Mouse (Mus musculus) Patski (cell line): ENCODE data around the gene Ccl17. TPM values are rescaled to one million over a fixed set of nuclear protein-coding genes. Genes with fewer than 3 reads are reported as not detected.
A peak's percentile ranks its signal among the peaks of the same experiment; 100 is the strongest.
"Not testable (repeated sequence)": the region's sequence is repeated elsewhere in the genome, so short reads cannot be mapped to it uniquely, and the experiment has no call there.

ENCODE experiments used
- ATAC-seq: fragments of 100-300 bp; one replicate; pipeline ENCODE4 v1.8.0; 2021
- CTCF ChIA-PET: fragments of 350-600 bp; sonication (Branson Sonifier 250); formaldehyde crosslinking; loops from one replicate; lab custom pipeline; 2022; ENCODE audit warnings: inconsistent platforms; lab: Charles Lee
- POLR2A ChIA-PET: fragments of 350-600 bp; sonication (Branson Sonifier 250); formaldehyde crosslinking; loops from one replicate; lab custom pipeline; 2022; ENCODE audit warnings: antibody characterized with exemption, inconsistent platforms; lab: Charles Lee
- DNase-seq: peaks from one replicate; pipeline ENCODE4 v3.0.0-alpha.2; 2011; ENCODE audit warnings: low read depth, low spot score
- H3K27me3 ChIP-seq: fragments of 371-371 bp; one replicate; pipeline ENCODE4 v1.5.1; 2021
- CTCF ChIP-seq: fragments of 100-300 bp; IDR thresholded peaks from one replicate; pipeline ENCODE4 v1.5.1; 2021
- in situ Hi-C: fragments of 300-500 bp; cut with MboI; formaldehyde crosslinking; loops from 3 replicates; pipeline ENCODE4 v1.11.1; 2018; ENCODE audit warnings: low pct_unique_long_range_greater_than_20kb, mixed read lengths
- polyA plus RNA-seq: library from polyadenylated mRNA; unstranded; gene quantifications from one replicate; pipeline ENCODE4 v1.2.3, GENCODE M21; 2021

The Ccl17 gene
- polyA plus RNA-seq, 1 experiment from 2014 or later: 14.5 TPM

DNA sequence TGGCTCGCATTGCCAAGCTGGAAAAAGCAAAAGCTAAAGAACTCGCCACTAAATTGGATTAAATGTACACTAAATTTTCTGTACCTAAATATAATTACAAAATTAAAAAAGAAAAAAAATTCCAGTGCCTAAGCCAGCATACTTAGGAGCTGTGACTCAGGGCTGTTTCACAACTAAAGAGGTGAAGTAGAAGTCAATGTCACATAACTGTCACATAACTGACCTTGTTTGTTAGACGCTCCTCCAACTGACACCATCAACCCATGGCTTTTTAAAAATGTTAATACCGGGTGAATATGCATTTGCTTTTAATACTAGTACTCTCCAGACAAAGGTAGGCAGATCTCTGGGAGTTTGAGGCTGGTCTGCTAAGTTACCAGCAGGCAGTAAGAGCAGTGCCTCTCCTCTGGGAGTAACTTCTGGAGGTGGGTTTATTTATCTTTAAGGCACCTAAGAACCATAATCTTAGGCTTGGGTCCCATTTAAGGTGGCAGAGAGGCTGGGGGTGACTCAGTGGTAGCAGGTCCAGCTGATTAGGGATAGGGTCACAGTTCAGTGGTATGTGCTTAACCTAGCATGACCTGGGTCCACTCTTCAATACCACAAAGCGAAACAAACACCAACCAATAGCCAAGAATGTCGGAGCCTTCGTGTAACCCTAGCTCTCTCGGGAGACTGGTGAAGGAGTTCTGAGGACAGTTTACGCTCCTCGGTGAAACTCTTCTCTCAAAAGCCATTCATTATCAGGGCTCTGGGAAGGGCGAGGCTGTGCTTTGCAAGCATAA is 26.4 kb downstream of the Ccl17 start:
- POLR2A ChIA-PET: interaction anchor here (1.2 kb wide), 1 partner anchor 17 kb away, joined by 3 read pairs; no protein-coding TSS in a partner anchor
- in situ Hi-C loops: no loop called here
- CTCF ChIA-PET: interaction anchor here (0.7 to 4.7 kb wide), 3 partner anchors 12 to 134 kb away, joined by 4 to 20 read pairs (median 4); no protein-coding TSS in a partner anchor
- no peaks in the 10 kb centered on the region for H3K27me3 ChIP-seq
- TF ChIP-seq CTCF: no peak
- DNase-seq (no peak), ATAC-seq (no peak)

DNA sequence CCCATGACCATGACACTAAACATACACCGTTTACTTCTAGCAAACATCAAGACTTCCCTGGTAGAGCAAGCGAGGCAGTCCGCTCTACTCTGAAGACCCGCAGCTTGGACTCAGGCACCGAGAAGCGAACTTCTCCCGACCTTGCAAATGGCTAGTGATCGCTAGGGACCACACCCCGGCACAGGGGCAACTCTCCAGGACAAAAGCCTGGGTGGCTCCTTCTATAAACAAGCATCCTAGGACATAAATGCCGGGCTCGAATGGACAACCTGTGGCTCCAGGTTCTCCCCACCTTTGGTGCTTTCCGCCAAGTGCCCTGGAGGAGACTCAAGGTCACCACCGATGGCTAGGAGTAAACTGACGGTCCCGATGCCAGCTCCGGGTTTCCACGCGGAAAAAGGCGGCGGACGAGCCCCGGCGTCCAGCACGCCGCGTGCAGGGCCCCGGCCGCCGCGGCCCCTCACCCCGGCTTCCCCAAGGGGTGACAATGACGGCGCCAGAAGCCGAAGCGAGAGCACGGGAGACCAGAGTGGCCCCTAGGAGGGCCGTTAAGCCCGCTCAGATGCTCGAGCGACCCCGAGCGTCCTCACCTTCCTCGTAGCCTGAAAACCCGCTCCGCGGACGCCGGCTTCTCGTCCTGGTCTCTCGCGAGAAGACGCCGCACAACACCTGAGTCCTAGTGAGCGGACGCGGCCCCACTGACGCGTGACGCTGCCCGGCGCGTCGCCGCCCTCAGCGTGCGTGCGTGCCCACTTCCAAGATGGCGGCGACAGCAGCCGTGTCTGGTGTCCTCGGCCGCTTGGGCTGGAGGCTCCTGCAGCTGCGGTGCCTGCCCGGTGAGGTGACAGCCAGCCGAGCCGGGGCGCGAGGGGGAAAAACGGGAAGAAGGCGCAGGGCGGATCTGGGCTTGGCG is 27.7 kb downstream of the Ccl17 start, which contains the start of the genes Coq9 and Ciapin1:
Coq9 (plus strand) TSS at position 660 of the 913 bp plus-strand sequence.
Ciapin1 (minus strand) TSS at position 697 of the 913 bp plus-strand sequence.
- ChIA-PET CTCF (interaction anchor here (0.5 to 1.3 kb wide), 4 partner anchors 10 to 135 kb away, joined by 3 to 4 read pairs (median 4); no protein-coding TSS in a partner anchor), POLR2A (interaction anchor here (0.6 to 1.2 kb wide), 2 partner anchors 18 to 28 kb away, joined by 3 read pairs; no protein-coding TSS in a partner anchor)
- peak; percentile 88 for ATAC-seq
- peak; percentile 50 for DNase-seq
- TF ChIP-seq CTCF: no peak
- H3K27me3 ChIP-seq: no peaks in the 10 kb centered on the region
- in situ Hi-C loops: no loop called here

GRCm38 (mm10) chr8:94838600-94838999 is 28.3 kb downstream of the Ccl17 start:
- DNase-seq: no peak
- peak; percentile 38 for ATAC-seq
- POLR2A ChIA-PET: interaction anchor here (0.6 kb wide), 1 partner anchor 27 kb away, joined by 3 read pairs; no protein-coding TSS in a partner anchor
- CTCF ChIA-PET: interaction anchor here (0.7 to 1.3 kb wide), 2 partner anchors 14 to 78 kb away, joined by 3 to 4 read pairs; no protein-coding TSS in a partner anchor
- no peaks in the 10 kb centered on the region for H3K27me3 ChIP-seq
- TF ChIP-seq CTCF: no peak
- in situ Hi-C loops: no loop called here

DNA sequence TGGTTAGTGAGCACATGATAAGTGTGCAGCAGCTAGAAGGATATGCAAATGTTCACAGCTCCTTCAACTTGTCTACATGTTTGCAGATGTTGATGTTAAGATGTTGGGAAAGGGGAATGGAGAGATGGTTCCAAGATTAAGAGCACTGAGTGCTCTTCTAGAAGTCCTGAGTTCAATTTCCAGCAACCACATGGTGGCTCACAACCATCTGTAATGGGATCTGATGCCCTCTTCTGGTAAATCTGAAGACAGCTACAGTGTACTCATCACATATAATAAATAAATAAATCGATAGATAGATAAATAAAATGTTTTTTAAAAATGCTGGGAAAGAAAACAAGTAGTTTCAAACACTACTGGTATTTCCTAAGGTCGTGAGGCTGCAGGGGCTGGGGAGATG is 30.9 kb downstream of the Ccl17 start:
- H3K27me3 ChIP-seq: no peaks in the 10 kb centered on the region
- no peak for TF ChIP-seq CTCF
- in situ Hi-C loops: no loop called here
- POLR2A ChIA-PET: interaction anchor here (0.7 kb wide), 1 partner anchor 12 kb away, joined by 4 read pairs; no protein-coding TSS in a partner anchor
- ATAC-seq (no peak), DNase-seq (no peak)
- CTCF ChIA-PET: interaction anchor here (0.7 kb wide), 1 partner anchor 23 kb away, joined by 3 read pairs; no protein-coding TSS in a partner anchor

DNA sequence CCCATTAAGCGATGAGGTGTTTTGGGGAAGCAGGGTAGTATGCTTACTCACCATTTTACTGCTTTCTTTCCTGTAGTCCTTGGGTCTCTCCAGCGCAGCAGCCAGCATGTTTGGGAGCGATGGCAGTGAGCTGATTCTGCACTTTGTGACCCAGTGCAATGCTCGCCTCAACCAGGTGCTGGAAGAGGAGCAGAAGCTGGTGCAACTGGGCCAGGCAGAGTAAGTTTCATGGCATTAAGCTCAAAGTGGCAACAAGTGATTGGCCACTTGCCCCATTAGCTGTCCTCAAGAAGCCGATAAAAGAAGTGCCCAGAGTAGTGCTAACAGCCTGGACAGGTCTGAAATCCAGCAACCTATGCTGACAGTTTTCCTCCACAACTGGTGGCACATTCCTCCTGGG is 39.8 kb downstream of the Ccl17 start:
- in situ Hi-C loops: no loop called here
- ATAC-seq (no peak), DNase-seq (no peak)
- CTCF ChIA-PET: interaction anchor here (0.6 kb wide), 1 partner anchor 63 kb away, joined by 3 read pairs; no protein-coding TSS in a partner anchor
- POLR2A ChIA-PET: interaction anchor here (0.6 kb wide), 1 partner anchor 676 kb away, joined by 3 read pairs; no protein-coding TSS in a partner anchor
- TF ChIP-seq CTCF: no peak
- H3K27me3 ChIP-seq: no peaks in the 10 kb centered on the region

GRCm38 (mm10) chr8:94854761-94855160 is 44.5 kb downstream of the Ccl17 start:
- in situ Hi-C loops, DNase-seq, ATAC-seq, H3K27me3 ChIP-seq: not testable (repeated sequence)
- ChIA-PET POLR2A (interaction anchor here (0.8 kb wide), 2 partner anchors 19 to 165 kb away, joined by 3 to 4 read pairs; no protein-coding TSS in a partner anchor), CTCF (interaction anchor here (1.9 kb wide), 1 partner anchor 10 kb away, joined by 6 read pairs; no protein-coding TSS in a partner anchor)

- in situ Hi-C loops: no loop called here
- TF ChIP-seq CTCF: no peak
- ChIA-PET POLR2A (no interaction called here), CTCF (interaction anchor here (0.9 kb wide), 1 partner anchor 24 kb away, joined by 4 read pairs; no protein-coding TSS in a partner anchor)
- ATAC-seq (no peak), DNase-seq (no peak)
- no peaks in the 10 kb centered on the region for H3K27me3 ChIP-seq
Measured at GRCm38 (mm10) chr8:94857011-94857345, 46.7 kb downstream of the Ccl17 start.

- ChIA-PET POLR2A (interaction anchor here (0.6 kb wide), 1 partner anchor 8 kb away, joined by 3 read pairs; no protein-coding TSS in a partner anchor), CTCF (interaction anchor here (0.8 kb wide), 1 partner anchor 10 kb away, joined by 3 read pairs; no protein-coding TSS in a partner anchor)
- ATAC-seq: peak; percentile 51
- no peak for DNase-seq
- H3K27me3 ChIP-seq: no peaks in the 10 kb centered on the region
- in situ Hi-C loops: no loop called here
- no peak for TF ChIP-seq CTCF
Measured at GRCm38 (mm10) chr8:94857346-94858173, 47.3 kb downstream of the Ccl17 start, which contains the start of gene Polr2c. Gene Polr2c, plus strand, starts transcription at chr8:94857450.
